Mouse (Mus musculus) myocyte (in vitro differentiated cells): ENCODE measurements around the gene Cebpb.

Experiments
- E2F4 ChIP-seq: IDR thresholded peaks from one replicate; pipeline ENCODE4 v1.6.1; 2011; ENCODE audit warnings: mild to moderate bottlenecking, control low read depth, moderate library complexity; ENCODE audit not compliant: insufficient read depth
- MAX ChIP-seq: IDR thresholded peaks from one replicate; pipeline ENCODE4 v1.6.1; 2011; ENCODE audit warnings: low read depth, mild to moderate bottlenecking, control low read depth
- MYOG ChIP-seq, 3 experiments: IDR thresholded peaks; one replicate each; pipeline ENCODE4 v1.6.1; 2011; ENCODE audit warnings: control low read depth in 2 of 3, low read depth in 2 of 3, mild to moderate bottlenecking in 2 of 3; ENCODE audit not compliant: insufficient read length in 2 of 3, control insufficient read depth in 1 of 3, insufficient read depth in 1 of 3
- POLR2A ChIP-seq: IDR thresholded peaks from one replicate; pipeline ENCODE4 v1.6.1; 2011; ENCODE audit warnings: low read depth, mild to moderate bottlenecking, control low read depth, moderate library complexity; ENCODE audit not compliant: insufficient read length
- REST ChIP-seq: IDR thresholded peaks from one replicate; pipeline ENCODE4 v1.6.1; 2011; ENCODE audit warnings: mild to moderate bottlenecking, control low read depth, moderate library complexity; ENCODE audit not compliant: insufficient read depth, insufficient read length
- TCF12 ChIP-seq: IDR thresholded peaks from one replicate; pipeline ENCODE4 v1.6.1; 2011; ENCODE audit warnings: mild to moderate bottlenecking, control low read depth; ENCODE audit not compliant: poor library complexity, insufficient read depth, severe bottlenecking
- USF1 ChIP-seq: IDR thresholded peaks from one replicate; pipeline ENCODE4 v1.6.1; 2011; ENCODE audit warnings: low read depth, mild to moderate bottlenecking, control low read depth, moderate library complexity

DNA sequence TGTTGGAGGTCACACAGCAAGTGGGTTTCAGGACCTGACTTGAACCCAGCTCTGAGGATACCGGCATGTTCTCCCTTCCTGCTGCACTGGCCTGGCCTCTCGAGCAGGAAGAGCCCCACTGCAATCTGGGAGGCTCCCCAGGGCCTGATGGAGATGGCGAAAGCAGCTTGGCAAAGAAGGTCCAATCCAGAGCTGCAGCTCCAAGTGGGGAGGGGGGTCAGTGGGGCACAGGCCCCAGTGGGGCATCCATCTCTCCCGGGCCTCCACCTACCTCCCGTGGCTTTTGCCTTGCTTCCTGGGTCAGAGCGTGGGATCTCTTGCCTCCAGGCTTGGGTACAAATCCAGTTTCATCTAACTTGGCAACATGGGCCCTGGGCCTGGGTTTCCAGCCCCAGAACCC is 13.4 kb downstream of the Cebpb start:
- TF ChIP-seq USF1 (no peak), POLR2A (no peak), REST (no peak), MAX (no peak), E2F4 (no peak), MYOG (IDR thresholded peaks at IDR 0.05; ENCODE audit: control insufficient read depth in 1 of 3, insufficient read depth in 1 of 3, insufficient read length in 2 of 3, low read depth in 2 of 3) (no peak), TCF12 (no peak)
